Mouse (Mus musculus): ENCODE data around the gene Zfp605. TPM values are rescaled to one million over a fixed set of nuclear protein-coding genes. Genes with fewer than 3 reads are reported as not detected.

Gene Zfp605
- polyA plus RNA-seq, 1 experiment from 2014 or later = 4.5 TPM

GRCm38 (mm10) chr5:110101716-110102347, 8.1 kb upstream of the Zfp605 start:
- ATAC-seq (ENCODE audit: insufficient number of reproducible peaks, low FRiP score, low TSS enrichment, low read depth) = no peak
- WGBS = 18% methylated on average over 34 of the region's 34 CpGs
- H3K27me3 ChIP-seq = no peaks in the 10 kb centered on the region
- H3K9ac ChIP-seq = no peak overlapping the region
- H3K4me2 ChIP-seq (replicated peaks) = peak overlapping the region; percentile 83
- H3K9me3 ChIP-seq (replicated peaks) = 0 out of 2 replicates have a peak, but pooled peaks cover 3% of the 10 kb centered on the region
- no peak overlapping the region for H3K27ac ChIP-seq (replicated peaks)
- peaks cover 34% of the 10 kb centered on the region for H3K4me1 ChIP-seq
- peak overlapping the region; percentile 38 for H3K4me3 ChIP-seq (replicated peaks)
- peaks cover 38% of the 10 kb centered on the region for H3K36me3 ChIP-seq

DNA sequence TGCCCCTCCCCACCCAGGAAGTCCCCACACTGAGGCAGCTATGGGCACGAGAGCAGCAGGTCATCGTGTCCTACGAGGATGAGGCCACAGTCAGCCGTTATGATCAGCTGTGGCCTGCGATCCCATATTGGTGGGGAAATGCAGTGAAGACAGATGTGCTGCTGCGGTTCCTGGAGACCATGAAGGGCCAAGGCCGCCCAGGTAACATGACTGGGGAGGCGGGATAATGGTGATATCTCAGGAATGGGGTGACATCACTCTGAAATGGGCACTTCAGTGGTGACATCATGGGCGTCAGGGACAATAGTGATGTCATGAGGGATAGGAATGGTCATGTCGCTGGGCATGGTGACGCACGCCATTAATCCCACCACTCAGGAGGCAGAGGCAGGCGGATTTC, 7.5 kb upstream of the Zfp605 start:
- Histone ChIP-seq H3K36me3 (peaks cover 38% of the 10 kb centered on the region), H3K27me3 (no peaks in the 10 kb centered on the region), H3K4me1 (peaks cover 37% of the 10 kb centered on the region), H3K4me3 (replicated peaks) (no peak overlapping the region), H3K9me3 (replicated peaks) (0 out of 2 replicates have a peak, but pooled peaks cover 3% of the 10 kb centered on the region), H3K27ac (replicated peaks) (no peak overlapping the region), H3K4me2 (replicated peaks) (no peak overlapping the region), H3K9ac (no peak overlapping the region)
- ATAC-seq (ENCODE audit: insufficient number of reproducible peaks, low FRiP score, low TSS enrichment, low read depth) = no peak
- 90% methylated on average over 13 of the region's 13 CpGs for WGBS

- Histone ChIP-seq H3K4me3 (replicated peaks) (no peak overlapping the region), H3K27me3 (no peaks in the 10 kb centered on the region), H3K36me3 (peaks cover 38% of the 10 kb centered on the region), H3K9ac (no peak overlapping the region), H3K4me1 (peaks cover 37% of the 10 kb centered on the region), H3K9me3 (replicated peaks) (0 out of 2 replicates have a peak, but pooled peaks cover 3% of the 10 kb centered on the region), H3K27ac (replicated peaks) (no peak overlapping the region), H3K4me2 (replicated peaks) (no peak overlapping the region)
- ATAC-seq (ENCODE audit: insufficient number of reproducible peaks, low FRiP score, low TSS enrichment, low read depth) = no peak
- WGBS = 94% methylated on average over 19 of the region's 19 CpGs
Measured at GRCm38 (mm10) chr5:110102853-110103625, 6.9 kb upstream of the Zfp605 start.

DNA sequence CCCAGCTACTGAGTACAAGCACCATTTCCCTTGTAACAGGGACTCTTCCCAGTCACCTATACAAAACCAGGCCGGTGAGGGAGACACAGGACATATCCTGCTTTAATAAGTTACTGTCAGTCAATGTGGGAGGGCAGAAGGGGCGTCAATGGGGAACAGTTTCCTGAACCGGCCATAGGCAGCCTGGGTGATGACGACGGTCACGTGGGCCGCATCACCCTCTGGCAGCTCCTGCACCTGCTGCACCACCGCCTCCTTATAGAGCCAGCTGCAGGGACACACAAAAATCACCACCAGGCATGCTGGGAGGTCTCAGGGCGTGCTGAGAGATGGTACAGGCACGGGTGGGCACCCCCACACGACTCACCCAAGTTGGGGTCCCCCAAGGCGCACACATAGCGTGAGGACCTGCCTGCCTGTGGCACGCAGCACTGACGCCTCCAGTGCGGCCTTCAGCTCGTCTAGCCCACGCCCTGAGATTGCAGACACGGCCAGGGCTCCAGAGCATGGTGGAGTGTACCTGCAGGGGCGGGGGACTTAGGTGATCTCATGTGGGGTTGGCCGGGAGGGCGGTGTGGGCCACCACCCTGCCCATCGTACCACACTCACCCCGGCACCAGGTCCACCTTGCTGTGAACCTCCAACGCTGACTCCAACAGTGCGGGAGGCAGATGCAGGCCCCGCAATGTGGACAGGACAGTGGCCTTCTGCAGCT, 5.8 kb upstream of the Zfp605 start:
- H3K4me1 ChIP-seq = peaks cover 37% of the 10 kb centered on the region
- no peak overlapping the region for H3K27ac ChIP-seq (replicated peaks)
- peaks cover 38% of the 10 kb centered on the region for H3K36me3 ChIP-seq
- H3K27me3 ChIP-seq = no peaks in the 10 kb centered on the region
- H3K4me2 ChIP-seq (replicated peaks) = no peak overlapping the region
- 95% methylated on average over 27 of the region's 27 CpGs for WGBS
- ATAC-seq (ENCODE audit: insufficient number of reproducible peaks, low FRiP score, low TSS enrichment, low read depth) = no peak
- H3K9me3 ChIP-seq (replicated peaks) = 0 out of 2 replicates have a peak, but pooled peaks cover 3% of the 10 kb centered on the region
- no peak overlapping the region for H3K4me3 ChIP-seq (replicated peaks)
- H3K9ac ChIP-seq = no peak overlapping the region

DNA sequence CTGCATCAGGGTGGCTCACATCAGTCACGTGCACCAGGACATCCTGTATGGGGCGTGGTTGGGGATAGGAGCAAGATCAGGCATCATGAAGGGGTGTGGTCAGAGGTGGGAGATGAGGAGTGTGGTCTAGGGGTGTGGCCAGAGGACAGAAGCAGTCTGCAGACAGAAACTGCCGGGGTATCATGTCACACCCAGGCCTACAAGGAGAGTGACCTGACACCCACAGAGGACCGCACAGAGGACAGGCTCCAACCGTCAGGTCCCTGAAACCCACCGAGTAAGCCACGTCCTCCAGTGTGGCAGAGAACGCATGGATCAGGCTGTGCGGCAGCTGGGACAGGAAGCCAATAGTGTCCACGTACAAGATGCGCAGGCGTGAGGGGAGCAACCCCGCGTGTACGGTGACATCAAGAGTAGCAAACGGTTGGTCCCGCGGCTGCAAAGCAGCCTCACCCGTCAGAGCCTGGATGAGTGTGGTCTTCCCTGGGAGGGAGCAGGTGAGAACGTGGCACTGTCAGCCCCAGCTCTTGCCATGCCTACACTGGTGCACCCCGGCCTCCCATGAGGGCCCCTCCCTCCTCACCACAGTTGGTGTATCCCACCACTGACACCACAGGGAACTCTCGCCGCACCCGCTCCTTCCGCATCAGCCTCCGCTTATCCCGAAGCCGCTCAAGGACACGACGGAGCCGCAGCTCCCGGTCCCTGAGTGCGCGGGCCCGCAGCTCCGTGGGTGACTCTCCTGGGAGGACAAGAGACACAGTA, 5.1 kb upstream of the Zfp605 start:
- Histone ChIP-seq H3K4me2 (replicated peaks) (no peak overlapping the region), H3K4me1 (peaks cover 37% of the 10 kb centered on the region), H3K9me3 (replicated peaks) (0 out of 2 replicates have a peak, but pooled peaks cover 3% of the 10 kb centered on the region), H3K4me3 (replicated peaks) (no peak overlapping the region), H3K27ac (replicated peaks) (no peak overlapping the region), H3K27me3 (no peaks in the 10 kb centered on the region), H3K9ac (no peak overlapping the region), H3K36me3 (peaks cover 38% of the 10 kb centered on the region)
- no peak for ATAC-seq (ENCODE audit: insufficient number of reproducible peaks, low FRiP score, low TSS enrichment, low read depth)
- WGBS = 95% methylated on average over 36 of the region's 36 CpGs

- H3K4me1 ChIP-seq = peaks cover 25% of the 10 kb centered on the region
- no peaks in the 10 kb centered on the region for H3K27me3 ChIP-seq
- peak overlapping the region; percentile 77 for H3K4me3 ChIP-seq (replicated peaks)
- ATAC-seq (ENCODE audit: insufficient number of reproducible peaks, low FRiP score, low TSS enrichment, low read depth) = no peak
- H3K27ac ChIP-seq (replicated peaks) = no peak overlapping the region
- peak overlapping the region; percentile 80 for H3K4me2 ChIP-seq (replicated peaks)
- peaks cover 38% of the 10 kb centered on the region for H3K36me3 ChIP-seq
- 0 out of 2 replicates have a peak, but pooled peaks cover 3% of the 10 kb centered on the region for H3K9me3 ChIP-seq (replicated peaks)
- 94% methylated on average over 26 of the region's 26 CpGs for WGBS
- no peak overlapping the region for H3K9ac ChIP-seq
Measured at GRCm38 (mm10) chr5:110106140-110106871, 3.6 kb upstream of the Zfp605 start.

DNA sequence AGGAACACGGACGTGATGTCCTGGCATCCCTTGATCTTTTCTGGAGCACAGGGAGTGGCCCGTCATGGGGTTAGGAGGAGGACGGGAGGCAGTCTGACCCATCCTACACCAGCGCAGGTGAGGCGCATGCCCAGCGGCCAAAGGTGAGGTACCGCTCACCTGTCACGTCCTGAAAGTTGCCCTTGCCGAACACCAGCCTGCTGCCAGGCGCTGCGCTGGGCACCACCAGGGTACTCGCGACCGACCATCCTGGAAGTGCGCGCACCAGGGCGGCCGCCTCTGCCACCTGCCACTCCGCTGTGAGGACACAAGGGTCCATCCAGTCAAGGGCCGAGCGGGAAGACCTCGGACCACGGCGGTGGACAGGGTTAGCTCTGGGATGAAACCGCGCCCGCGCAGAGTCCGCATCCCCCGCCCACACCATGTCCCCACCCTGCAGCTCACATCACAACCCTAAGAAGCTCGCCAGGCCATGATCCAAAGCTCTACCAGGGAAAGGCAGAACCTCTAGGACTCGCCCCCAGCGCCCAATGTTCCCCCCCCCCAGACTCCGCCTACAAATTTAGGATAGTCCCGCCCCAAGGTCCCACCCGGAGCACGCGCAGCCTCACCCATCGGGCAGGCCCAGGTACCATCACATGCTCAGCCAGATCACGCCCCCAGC, 2.9 kb upstream of the Zfp605 start:
- Histone ChIP-seq H3K4me1 (peaks cover 18% of the 10 kb centered on the region), H3K27ac (replicated peaks) (peak overlapping the region; percentile 99), H3K9ac (peak overlapping the region; percentile 77), H3K9me3 (replicated peaks) (0 out of 2 replicates have a peak, but pooled peaks cover 3% of the 10 kb centered on the region), H3K4me3 (replicated peaks) (peak overlapping the region; percentile 77), H3K4me2 (replicated peaks) (peak overlapping the region; percentile 80), H3K36me3 (peaks cover 38% of the 10 kb centered on the region), H3K27me3 (no peaks in the 10 kb centered on the region)
- ATAC-seq (ENCODE audit: insufficient number of reproducible peaks, low FRiP score, low TSS enrichment, low read depth) = peak; percentile 25; the same call in 1 of the 2 replicates
- WGBS = 13% methylated on average over 41 of the region's 41 CpGs

- H3K36me3 ChIP-seq = peaks cover 42% of the 10 kb centered on the region
- 0 out of 2 replicates have a peak, but pooled peaks cover 3% of the 10 kb centered on the region for H3K9me3 ChIP-seq (replicated peaks)
- peak within 1 kb of the TSS; percentile 80 for H3K4me2 ChIP-seq (replicated peaks)
- peaks cover 15% of the 10 kb centered on the region for H3K4me1 ChIP-seq
- peak; percentile 90 for ATAC-seq (ENCODE audit: insufficient number of reproducible peaks, low FRiP score, low TSS enrichment, low read depth)
- WGBS = under 1% methylated on average over 71 of the region's 71 CpGs
- H3K9ac ChIP-seq = peak within 1 kb of the TSS; percentile 77
- H3K4me3 ChIP-seq (replicated peaks) = peak within 1 kb of the TSS; percentile 77
- H3K27me3 ChIP-seq = no peaks in the 10 kb centered on the region
- peak within 1 kb of the TSS; percentile 99 for H3K27ac ChIP-seq (replicated peaks)
Measured at GRCm38 (mm10) chr5:110107581-110108304, 2.1 kb upstream of the Zfp605 start, which contains the start of gene Gtpbp6. TSS of gene Gtpbp6 (minus strand) at chr5:110108197.

DNA sequence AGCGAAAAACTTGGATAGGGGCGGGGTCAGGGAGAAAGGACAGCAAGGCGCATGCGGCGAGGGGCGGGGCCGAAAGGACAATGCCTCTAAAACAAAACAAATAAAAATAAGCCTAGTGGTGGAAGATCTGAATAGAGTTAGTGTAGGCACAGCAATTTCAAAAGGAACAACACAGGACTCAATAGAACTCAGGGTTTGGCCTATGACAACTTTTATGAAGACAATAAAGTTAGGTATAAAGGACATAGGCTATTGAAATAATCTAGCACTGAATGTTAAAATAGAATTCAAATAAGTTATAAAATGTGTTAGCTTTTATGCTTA, 1.6 kb upstream of the Zfp605 start:
- Histone ChIP-seq H3K4me3 (replicated peaks) (peak overlapping the region; percentile 77), H3K4me1 (peaks cover 15% of the 10 kb centered on the region), H3K27ac (replicated peaks) (peak overlapping the region; percentile 99), H3K9ac (peak overlapping the region; percentile 77; the same call in 1 of the 2 replicates), H3K9me3 (replicated peaks) (0 out of 2 replicates have a peak, but pooled peaks cover 3% of the 10 kb centered on the region), H3K27me3 (no peaks in the 10 kb centered on the region), H3K36me3 (peaks cover 43% of the 10 kb centered on the region), H3K4me2 (replicated peaks) (peak overlapping the region; percentile 80)
- under 1% methylated on average over 7 of the region's 7 CpGs for WGBS
- no peak for ATAC-seq (ENCODE audit: insufficient number of reproducible peaks, low FRiP score, low TSS enrichment, low read depth)
